Mouse (Mus musculus): ENCODE data around the gene Echdc3. TPM values are rescaled to one million over a fixed set of nuclear protein-coding genes. Genes with fewer than 3 reads are reported as not detected.
A peak's percentile ranks its signal among the peaks of the same experiment; 100 is the strongest.

Gene Echdc3
- total RNA-seq (2021), result 10 to 100 TPM; 13.8 to 16.6 TPM

DNA sequence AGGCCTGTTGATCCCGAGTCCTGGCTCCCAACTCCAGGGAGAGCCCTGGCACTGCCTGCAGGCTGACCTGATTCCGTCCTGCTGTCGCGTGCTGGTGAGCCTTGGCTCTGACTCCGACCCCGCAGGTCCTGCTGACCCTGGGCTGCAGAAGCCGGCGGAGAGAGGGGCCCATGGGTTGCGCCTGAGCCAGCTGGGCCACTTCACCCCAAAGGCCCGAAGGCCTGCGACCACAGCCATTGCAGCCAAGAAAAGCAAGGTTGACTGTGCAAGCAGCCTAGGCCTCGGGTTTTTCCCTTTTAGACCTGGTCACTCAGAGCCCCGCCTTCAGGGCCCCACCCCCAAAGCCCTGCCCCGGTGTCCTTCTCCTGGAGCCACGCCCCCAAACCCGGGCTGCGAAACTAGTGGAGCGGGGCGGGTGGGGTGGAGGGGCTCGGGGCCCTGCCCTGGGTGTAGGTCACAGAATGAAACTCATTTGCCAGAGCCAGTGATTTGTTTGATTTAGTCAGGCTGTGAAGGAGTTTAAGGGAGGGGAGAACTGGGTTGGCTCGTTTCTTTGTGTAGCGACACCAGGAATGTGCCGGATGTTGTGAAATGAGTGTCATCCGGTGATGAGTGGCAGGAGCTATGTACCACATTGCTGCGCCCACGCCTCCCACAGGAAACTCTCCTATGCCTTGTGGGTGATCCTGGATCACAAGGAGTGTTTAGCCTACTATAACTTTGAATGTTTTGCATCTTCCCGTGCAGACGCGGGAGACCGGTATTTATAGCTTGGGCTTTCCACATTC, at the start of gene Echdc3:
Echdc3 (minus strand) TSS at position 310 of the 788 bp plus-strand sequence.
- intact Hi-C loops (cut with DNase I), result no loop called here
- peak; percentile 92 to 93 for DNase-seq

DNA sequence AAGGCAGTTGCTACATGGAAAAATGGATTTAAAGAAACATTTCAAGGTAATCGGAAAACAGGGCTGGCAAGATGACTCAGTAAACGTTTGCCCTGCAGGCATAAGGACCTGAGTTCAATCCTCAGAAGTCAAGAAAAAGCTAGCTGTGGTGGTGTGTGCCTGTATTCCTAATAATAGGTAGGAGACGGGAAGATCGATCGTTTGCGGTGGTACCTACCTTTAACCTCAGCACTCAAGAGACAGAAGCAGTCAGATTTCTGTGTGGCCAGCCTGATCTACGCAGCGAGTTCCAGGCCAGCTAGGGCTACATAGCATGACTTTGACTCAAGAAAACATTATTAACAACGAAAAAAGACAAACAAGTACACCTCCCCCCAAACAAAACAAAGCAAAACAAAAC, 48.9 kb upstream of the Echdc3 start:
- intact Hi-C loops (cut with DNase I), result no loop called here
- no peak for DNase-seq

DNA sequence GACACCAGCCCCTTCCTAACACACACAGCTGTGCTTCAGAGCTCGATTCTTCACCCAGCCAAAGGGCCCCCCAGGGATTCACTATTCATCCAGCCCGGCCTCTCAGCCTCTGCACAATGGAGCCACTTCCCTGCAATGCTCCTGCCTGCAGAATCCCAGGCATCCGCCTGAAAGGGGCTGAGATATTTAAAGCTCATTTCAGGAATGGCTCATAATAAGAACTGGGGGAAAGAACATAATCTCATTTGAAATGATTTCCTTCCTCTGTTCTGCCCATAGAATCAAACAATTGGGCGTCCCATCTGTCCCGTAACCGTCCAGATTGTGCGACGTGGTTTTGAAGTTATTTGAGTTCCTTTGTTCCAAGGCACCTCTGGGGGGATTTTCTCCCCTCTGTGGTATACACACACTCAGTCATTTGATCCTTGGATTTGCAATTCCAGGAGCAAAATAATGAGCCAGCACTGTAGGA, 48.4 kb upstream of the Echdc3 start:
- intact Hi-C loops (cut with DNase I), result no loop called here
- DNase-seq, result peak; percentile 51 to 60

DNA sequence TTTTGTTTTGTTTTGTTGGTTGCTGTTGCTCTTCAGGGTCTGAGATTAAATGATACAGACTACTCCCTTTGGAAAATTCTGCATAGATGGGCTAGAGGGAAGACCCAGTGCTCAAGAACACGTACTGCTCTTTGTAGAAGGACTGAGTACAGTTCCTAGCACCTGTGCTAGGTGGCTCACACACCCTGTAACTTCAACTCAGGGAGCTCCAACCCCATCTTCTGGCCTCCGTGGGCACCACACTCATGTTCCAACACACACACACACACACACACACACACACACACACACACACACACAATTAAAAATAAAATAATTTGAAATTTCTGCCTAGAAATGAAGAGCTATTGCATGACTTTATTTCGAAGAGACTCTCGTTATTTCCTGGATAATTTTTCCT, 47.8 kb upstream of the Echdc3 start:
- no peak for DNase-seq
- intact Hi-C loops (cut with DNase I), result no loop called here

DNA sequence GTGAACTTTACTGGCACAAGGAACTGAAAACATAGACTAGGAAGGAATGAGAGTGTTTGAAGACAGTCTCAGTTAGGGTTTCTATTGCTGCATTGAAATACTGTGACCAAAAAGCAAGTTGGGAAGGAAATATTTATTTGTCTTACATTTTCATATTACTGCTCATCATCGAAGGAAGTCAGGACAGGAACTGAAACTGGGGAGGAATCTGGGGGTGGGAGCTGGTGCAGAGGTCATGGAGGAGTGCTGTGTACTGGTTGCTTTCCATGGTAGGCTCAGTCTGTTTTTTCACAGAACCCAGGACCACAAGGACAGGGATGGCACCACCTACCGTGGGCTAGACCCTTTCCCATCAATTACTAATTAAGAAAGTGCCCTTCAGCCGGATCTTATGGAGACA, 46.3 kb upstream of the Echdc3 start:
- intact Hi-C loops (cut with DNase I), result loop anchor here (5.0 kb wide), 2 partner anchors 37 to 63 kb away; partner anchors contain the start of gene Usp6nl
- DNase-seq, result no peak

DNA sequence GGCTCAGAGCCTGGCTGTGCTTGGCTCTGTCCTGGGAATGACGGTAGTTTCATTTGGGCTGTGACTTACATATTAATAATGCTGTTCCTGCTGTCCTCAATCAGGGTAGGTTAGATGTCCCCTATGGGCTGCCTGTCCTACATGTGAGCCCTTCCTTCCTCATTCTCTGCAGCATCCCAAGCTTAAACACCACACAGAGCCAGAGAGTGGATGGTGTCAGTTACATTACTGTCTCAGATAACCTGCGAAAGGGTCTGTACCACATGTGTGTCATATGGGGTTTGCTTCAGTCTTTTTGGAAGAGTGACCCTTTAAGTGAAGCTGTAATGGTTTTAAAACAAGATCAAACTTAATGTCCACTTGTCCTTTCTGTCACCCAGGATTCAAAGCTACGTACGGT, 45.2 kb upstream of the Echdc3 start:
- intact Hi-C loops (cut with DNase I), result loop anchor here (5.0 kb wide), 2 partner anchors 36 to 64 kb away; partner anchors contain the start of gene Usp6nl
- no peak for DNase-seq

DNA sequence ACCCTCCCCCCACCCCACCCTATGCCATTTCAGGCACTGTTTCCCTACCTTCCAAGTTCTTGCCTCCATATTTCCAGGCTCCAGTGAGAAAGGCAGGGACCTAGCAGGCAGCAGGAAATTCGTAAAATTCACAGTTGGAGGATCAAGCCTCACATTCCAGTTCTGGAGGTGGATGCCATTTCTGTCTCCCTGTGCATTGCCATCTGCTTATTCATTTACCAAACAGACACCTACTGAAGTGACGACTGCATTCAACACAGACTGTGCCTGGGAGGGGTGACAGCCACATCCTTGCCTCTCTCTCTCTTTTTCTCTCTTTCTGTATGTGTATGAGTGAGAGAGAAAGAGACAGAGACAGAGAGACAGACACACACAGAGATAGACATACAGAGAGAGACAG, 44.3 kb upstream of the Echdc3 start:
- no peak for DNase-seq
- intact Hi-C loops (cut with DNase I), result loop anchor here (5.0 kb wide), 2 partner anchors 35 to 65 kb away; partner anchors contain the start of gene Usp6nl

DNA sequence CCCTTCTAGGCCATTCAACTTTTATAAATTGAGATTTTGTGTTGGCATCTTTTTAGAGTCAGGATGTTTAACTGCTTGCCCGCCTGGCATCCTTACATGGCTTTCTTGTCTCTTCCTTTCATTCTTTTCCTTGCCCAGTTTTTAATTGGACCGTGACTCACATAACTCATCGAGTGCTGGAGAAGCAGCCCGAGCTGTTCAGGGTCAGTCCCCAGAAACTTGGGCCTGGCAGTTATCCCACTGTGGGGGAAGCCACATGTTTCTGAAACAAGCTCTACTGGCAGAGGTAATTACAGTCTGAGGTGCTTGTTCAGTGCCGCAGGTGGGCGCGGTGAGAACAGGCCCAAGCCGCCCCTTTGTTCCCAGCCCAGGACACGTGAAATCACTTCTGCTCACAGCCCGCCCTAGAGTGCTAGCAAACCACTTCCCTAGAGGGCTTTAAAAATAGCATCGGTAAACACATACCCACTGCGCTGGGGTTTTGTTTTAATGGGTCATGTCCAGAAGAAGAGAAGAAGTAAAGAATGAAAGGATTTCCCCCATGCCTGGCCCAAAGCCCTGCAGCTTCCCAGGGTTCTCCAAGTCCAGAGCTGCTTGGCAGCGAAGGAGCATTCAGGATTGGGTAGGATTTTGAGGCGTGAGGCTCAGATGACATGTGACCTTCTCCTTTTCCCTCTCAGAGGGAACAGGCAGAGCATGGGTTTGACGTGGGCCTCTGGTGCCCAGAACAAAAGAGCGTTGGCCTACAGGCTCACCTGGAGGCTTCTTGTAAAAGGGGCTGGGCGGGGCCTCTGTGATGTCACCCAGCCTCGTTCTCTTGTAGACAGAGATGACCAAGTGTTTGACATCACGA, 43.4 kb upstream of the Echdc3 start:
- intact Hi-C loops (cut with DNase I), result loop anchor here (5.0 kb wide), 2 partner anchors 34 to 66 kb away; partner anchors contain the start of gene Usp6nl
- DNase-seq, result peak; percentile 71 to 75

DNA sequence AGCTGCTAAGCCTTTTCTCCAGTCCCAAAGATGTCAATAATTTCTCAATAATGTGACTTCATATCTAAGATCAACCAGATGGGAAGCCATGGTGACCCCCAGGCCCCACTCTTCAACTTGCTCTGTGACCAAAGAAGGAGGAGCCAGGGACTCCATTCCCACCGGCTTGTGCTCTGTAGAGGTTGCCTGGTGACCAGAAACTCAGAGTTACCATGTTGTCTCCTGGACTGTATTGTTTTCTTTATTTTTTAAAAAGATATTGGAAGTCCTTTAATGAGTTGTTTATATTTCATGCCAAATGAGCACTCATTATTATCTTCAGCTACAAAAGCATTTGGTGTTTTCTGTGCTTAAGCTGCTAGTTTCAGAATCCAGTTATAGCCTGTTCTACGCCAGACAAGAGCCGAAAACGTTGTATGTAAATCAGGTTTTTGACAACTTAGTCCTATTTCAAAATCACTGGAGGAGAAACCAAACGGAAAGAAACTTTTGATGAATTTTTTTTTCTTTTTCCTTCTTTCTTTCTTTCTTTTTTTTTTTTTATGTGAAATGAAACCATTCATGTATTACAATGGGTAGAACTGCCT, 42.7 kb upstream of the Echdc3 start:
- intact Hi-C loops (cut with DNase I), result loop anchor here (5.0 kb wide), 2 partner anchors 33 to 67 kb away; partner anchors contain the start of gene Usp6nl
- DNase-seq, result no peak

DNA sequence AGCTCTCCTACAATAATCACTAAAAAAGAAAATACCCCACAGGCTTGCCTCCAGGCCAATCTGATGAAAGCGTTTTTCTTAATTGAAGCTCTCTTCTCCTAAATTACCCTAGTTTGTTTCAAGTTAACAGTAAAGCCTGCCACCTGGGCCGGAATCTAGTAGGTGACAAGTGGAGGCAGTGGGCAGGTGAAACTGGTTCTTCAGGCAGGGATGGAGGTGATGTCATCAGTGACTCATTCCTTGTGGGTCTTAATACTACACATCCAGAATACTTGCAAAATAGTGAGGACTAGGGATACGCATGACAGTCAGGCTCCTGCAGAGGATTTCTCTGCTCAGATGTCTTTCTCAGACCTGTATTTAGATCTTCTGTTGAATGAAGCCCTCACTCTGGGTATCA, 39.7 kb upstream of the Echdc3 start:
- intact Hi-C loops (cut with DNase I), result no loop called here
- DNase-seq, result no peak

DNA sequence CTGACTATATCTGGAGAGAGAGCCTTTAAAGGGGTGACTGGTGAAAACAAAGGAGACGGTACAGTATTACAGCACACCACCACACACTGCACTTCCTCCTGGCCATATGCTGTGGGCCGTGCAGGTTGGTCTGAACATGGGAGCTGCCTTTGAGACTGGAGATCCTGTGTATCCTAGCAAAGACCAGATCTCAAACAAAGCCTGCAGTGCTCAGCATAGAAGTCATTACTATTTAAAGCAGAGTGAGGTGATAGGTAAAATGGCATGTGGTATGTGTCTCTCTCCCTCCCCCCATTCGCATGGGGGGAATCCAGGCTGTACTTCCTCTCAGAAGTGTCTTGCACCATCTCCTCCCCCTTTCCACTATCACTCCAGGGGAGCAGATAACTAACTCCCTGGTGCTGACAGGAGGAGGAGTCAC, 38.3 kb upstream of the Echdc3 start:
- DNase-seq, result no peak
- intact Hi-C loops (cut with DNase I), result no loop called here

DNA sequence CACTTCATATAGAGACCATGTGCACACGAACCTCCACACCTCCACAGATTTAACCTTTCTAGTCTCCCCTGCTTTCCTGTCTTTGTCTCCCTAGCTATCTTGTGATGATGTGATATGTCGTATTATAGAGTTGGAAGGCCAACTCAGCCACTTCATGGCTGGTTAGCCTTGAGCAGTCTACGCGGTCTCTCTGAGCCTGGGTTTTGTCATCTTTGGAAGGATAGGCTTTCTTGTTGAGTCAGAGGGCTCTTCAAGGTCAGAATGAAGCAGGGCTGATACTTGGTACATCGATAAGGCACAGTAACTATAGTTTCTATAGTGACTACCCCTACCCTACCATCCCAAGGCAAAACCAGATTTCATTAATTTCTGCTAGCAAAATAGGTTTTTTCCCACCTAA, 28.6 kb upstream of the Echdc3 start:
- intact Hi-C loops (cut with DNase I), result no loop called here
- no peak for DNase-seq

DNA sequence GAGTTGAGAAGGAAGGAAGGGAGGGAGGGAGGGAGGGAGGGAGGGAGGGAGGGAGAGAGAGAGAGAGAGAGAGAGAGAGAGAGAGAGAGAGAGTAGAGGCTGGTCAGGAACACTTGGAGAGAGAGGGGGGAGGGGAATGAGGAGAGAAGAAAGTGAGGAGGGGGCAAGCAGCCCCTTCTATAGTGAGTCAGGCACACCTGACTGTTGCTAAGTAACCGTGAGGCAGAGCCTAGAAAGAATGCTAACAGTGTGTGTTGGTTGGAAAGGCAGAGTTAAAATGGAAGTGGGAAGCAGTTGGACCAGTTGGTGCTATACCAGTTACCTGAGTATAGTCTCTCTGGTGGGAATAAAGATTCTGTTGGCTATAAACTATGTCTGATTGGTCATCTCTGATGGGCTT, 27.2 kb upstream of the Echdc3 start:
- DNase-seq, result no peak
- intact Hi-C loops (cut with DNase I), result no loop called here

DNA sequence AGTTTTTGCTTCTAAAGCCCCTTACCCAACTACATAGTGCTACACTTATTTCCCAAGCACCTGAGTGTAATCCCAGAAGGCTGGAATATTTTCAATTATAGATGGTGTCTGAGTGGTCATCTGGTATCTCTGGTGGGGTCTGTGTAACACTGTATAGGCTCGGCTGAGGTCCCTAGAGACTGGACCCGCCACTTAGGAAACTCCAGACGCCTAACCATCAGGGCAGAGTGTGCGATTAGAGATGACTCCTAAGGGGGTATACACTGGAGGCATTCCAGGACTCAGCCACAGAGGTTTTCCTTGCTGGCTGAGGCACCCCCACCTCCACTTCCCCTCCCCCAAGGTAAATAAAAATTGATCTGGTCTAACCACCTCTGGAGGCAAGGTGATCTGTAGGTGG, 26.5 kb upstream of the Echdc3 start:
- intact Hi-C loops (cut with DNase I), result no loop called here
- DNase-seq, result no peak

DNA sequence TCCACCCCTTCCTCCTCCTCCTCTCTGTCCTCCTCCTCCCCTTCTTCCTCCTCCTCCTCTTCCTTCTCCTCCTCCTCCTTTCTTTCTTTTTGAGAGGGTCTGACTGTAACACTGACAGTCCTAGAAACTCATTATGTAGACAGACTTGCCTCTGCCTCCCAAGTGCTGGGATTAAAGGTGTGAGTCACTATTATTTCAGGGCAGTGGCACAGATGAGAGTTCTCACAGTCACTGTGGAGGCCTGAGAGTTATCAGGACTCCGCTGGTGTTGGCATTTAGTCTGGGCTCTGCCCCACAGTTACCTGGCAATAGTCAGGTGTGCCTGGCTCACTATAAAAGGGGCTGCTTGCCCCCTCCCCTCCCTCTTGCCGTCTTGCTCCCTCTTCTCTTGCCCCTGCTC, 25.8 kb upstream of the Echdc3 start:
- DNase-seq, result no peak
- intact Hi-C loops (cut with DNase I), result no loop called here

DNA sequence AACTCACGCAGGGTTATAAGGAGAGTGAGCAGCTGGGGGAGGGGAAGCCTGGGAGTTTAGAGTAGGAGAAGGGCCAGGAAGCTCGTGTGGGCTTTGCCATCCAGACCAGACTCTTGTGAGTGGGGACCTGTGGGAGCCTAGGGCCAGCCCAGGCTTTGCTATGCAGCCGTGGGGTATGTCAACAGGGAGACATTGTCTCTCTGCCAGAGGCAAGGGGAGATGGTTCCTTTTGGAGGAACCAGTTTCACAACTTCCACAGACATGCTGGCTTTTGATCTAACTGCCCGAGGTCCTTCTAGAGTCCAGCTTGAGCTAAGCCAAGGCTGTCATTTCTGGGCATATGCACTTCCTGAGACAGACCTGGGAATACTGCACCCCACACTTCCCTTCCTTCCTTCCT, 25.4 kb upstream of the Echdc3 start:
- no peak for DNase-seq
- intact Hi-C loops (cut with DNase I), result no loop called here

DNA sequence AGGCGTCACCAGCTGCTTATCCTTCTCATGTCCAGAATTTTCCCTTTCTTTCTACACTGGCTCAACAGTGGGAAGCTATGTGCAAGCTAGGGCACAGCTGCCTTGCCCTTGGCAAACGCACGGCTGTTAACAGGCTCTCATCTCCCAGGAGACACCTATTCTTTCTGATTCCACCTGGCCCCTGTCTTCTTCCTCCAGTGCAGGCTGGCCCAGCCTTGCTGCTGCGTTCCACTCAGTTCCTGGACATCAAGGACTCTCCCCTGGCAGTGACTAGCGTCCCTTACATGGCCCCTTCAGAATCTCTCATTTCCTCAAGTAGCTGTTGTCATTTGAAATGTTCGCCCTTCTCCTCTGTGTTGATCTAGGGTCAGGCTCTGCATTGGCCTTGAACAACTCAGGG, 20.5 kb upstream of the Echdc3 start:
- intact Hi-C loops (cut with DNase I), result no loop called here
- DNase-seq, result no peak

DNA sequence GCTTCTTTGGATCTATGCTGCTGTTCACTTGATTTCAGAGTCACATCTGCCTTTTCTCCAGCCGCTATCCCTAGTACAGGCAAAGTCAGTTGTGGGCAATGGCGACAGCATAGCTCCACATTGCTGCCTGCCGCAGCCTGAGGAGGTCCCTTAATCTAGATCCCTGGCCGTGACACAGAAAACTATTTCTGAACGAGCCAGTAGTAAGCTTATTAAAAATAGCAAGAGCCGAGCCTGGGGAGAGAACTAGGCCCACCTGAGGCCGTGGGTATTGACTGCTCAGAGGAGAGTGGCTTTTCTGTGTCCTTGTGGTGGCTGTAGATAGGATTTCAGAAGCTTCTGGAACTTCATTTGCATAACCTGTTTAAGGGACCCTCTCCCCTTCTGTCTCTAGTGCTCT, 19.9 kb upstream of the Echdc3 start:
- no peak for DNase-seq

DNA sequence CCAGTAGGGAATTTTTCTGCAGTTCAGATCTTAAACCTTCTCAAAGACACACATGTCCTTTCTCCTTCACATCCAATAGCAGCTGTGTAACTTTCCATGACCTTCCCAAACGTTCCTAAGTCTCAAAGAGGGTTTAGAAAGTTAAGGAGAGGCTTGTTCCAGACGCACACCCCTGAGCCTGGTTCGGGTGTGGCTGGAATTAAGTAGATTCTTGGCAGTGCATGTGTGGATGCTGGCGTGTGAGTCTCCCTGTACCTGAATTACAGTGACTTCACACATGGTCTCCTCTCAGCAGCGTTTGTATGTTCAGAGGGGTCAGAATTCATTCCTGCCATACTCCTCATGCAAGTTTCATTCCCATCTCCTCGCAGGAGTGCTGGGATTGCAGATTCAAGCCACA, 18.0 kb upstream of the Echdc3 start:
- intact Hi-C loops (cut with DNase I), result no loop called here
- DNase-seq, result no peak

More for the DNA sequence above, 19.9 kb upstream of the Echdc3 start:
- intact Hi-C loops (cut with DNase I), result no loop called here

DNA sequence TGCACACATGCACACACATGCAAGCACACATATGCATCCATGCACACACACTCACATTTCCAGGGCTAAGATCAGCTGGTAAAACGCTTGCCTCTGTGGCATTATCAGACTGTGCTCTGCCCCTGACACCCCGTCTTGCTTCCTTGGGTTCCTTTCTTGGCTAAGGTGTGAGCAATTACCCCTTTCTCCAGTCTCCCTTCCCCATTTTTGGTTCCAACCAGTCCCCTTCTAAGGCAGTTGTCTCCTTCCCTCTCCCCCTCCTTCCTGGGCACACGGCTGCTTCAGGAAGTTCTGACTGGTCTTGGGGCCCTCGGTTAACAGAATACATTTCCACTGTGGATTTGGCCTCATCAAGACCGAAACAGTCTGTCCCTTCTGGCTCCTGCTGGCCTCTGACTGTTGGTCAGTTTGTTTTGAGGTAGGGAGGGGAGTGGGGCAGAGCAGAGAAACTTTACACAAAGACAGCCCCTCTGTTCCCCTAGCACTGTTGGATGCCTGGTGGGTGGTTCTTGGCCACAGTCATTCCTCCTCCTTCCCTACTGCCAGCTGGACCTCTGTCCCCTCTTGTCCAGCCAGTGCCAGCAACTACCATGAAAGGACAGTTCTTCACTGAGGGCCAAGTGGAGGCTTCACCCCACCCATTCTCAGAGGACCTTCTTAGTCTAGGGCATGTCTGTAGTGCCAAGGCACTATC, 16.9 kb upstream of the Echdc3 start:
- DNase-seq, result peak in 1 of 2 experiments; percentile 10
- intact Hi-C loops (cut with DNase I), result no loop called here

DNA sequence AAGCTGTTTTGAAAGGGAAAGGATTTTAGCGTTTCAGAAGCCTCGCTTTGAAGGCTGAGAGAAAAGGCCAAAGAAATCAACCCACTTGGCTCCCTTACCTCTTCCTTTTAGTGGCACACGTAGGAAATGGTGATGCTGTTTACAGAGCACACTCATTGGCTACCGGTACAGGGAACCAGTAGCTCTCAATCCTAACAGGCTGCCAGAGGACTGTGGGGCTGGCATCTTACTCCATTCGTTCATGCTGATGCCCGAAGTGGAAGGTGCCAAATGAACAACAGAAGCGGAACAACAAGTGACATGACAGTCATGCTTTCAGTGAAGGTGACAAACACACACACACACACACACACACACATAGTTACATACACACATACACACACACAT, 14.2 kb upstream of the Echdc3 start:
- intact Hi-C loops (cut with DNase I), result no loop called here
- DNase-seq, result no peak
